Mouse (Mus musculus) liver, embryonic 11.5 days (tissue): ENCODE measurements at regions not wholly inside any gene's neighbourhood (a gene's known extent, or its start where the extent isn't known, plus 50 kb on each side); places are given as distances from the start of the nearest gene placed in this dataset.

Experiments used
- ATAC-seq: fragments of 200-750 bp; cut with Nextera tagmentation; replicated peaks from 2 replicates; pipeline ENCODE4 v1.8.0; 2017; ENCODE audit warnings: moderate number of reproducible peaks, mild to moderate bottlenecking, moderate TSS enrichment, moderate library complexity; ENCODE audit not compliant: low FRiP score
- DNase-seq: peaks from one replicate; pipeline ENCODE4 v3.0.0-alpha.2; 2017; ENCODE audit warnings: low spot score
- H3K27ac ChIP-seq: fragments of 300-500 bp; sonication (generic); 2 replicates; pipeline ENCODE4 v1.5.1; 2014; ENCODE audit warnings: mild to moderate bottlenecking, low read depth, low read length, control low read depth
- H3K27me3 ChIP-seq: fragments of 300-500 bp; sonication (generic); replicated peaks from 2 replicates; pipeline ENCODE4 v1.6.1; 2014; ENCODE audit warnings: low read length, mixed read lengths; ENCODE audit not compliant: control insufficient read depth, insufficient read depth
- H3K36me3 ChIP-seq: fragments of 300-500 bp; sonication (generic); 2 replicates; pipeline ENCODE4 v1.6.1; 2014; ENCODE audit warnings: mild to moderate bottlenecking, low read length, moderate library complexity, mixed read lengths; ENCODE audit not compliant: control insufficient read depth, insufficient read depth
- H3K4me1 ChIP-seq: fragments of 300-500 bp; sonication (generic); replicated peaks from 2 replicates; pipeline ENCODE4 v1.6.1; 2014; ENCODE audit warnings: low read length, mixed read lengths; ENCODE audit not compliant: control insufficient read depth, insufficient read depth
- H3K4me2 ChIP-seq: fragments of 300-500 bp; sonication (generic); 2 replicates; pipeline ENCODE4 v1.6.1; 2014; ENCODE audit warnings: mild to moderate bottlenecking, control low read depth, moderate library complexity
- H3K4me3 ChIP-seq: fragments of 300-500 bp; sonication (generic); 2 replicates; pipeline ENCODE4 v1.5.1; 2014; ENCODE audit warnings: low read depth, low read length, control low read depth
- H3K9ac ChIP-seq: fragments of 300-500 bp; sonication (generic); 2 replicates; pipeline ENCODE4 v1.6.1; 2014; ENCODE audit warnings: low read depth, low read length, control low read depth
- H3K9me3 ChIP-seq: fragments of 300-500 bp; sonication (generic); 2 replicates; pipeline ENCODE4 v1.6.1; 2016; ENCODE audit warnings: low read length, inconsistent platforms, mixed read lengths; ENCODE audit not compliant: control insufficient read depth
- WGBS: fragments of 180-500 bp; shearing (Covaris S2); extraction: QIAGEN DNeasy Blood & Tissue Kit; methylation state at CpG from one replicate; pipeline ENCODE4 v1.1.7; 2014; 5-methylcytosine and 5-hydroxymethylcytosine counted together

DNA sequence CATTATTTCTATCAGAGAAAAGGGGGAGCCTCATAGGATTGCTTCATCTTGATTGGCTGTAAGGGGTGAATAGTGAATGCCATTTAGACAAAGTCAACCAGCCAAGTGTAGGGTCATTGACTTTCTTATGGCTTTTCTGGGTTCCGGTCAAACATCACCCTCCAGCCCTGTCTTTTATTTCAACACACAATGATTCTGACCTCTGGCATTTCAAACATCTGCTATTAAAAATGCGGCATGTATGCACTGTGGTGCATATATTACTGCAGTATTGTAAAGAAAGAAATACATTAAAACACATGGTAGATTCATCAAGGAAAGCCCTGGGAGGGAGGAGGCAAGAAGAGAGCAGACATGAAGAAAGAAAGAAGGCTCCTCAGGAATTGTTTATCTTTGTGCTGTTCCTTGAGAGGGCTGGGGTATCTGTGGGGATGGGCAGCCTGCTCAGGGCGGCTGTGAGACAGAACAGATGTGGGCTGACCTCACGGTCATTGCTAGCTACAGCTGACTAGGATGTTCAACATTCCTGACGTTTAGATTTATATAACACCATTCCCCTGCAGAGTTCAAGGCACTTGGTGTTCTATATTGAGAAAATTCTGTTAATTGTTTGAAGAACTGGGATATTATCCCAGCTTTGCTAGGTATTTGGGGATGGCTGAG is 303.5 kb upstream of the Ppp2r3a start:
- WGBS: 56% methylated on average over 5 of the region's 5 CpGs
- ATAC-seq (no peak), DNase-seq (no peak)

DNA sequence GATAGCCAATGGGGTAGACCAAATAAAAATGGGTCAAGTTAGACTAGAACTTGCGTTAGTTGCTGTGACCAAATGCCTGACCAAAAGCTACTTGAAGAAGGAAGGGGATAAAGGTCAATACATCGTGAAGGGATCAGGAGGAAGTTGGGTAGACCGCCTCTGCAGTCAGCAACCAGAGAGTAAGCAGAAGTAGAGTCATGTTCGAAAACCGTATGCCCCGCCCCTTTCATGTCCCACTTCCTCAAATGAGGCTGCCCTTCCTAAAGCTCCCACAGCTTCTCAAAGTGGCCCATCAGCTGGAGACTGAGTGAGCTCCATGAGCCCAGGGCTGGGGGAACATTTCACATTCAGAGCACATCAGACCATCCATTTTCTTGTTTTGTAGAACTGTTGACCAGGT is 301.2 kb upstream of the Ppp2r3a start:
- no peaks in the 10 kb centered on the region for H3K9me3 ChIP-seq
- no peak overlapping the region for H3K27ac ChIP-seq
- WGBS: 54% methylated on average over 6 of the region's 6 CpGs
- H3K4me3 ChIP-seq: no peak overlapping the region
- no peak overlapping the region for H3K9ac ChIP-seq
- no peaks in the 10 kb centered on the region for H3K36me3 ChIP-seq
- H3K4me1 ChIP-seq: no peaks in the 10 kb centered on the region
- H3K4me2 ChIP-seq: no peak overlapping the region
- ATAC-seq (no peak), DNase-seq (no peak)
- no peaks in the 10 kb centered on the region for H3K27me3 ChIP-seq

More for the DNA sequence above, 303.5 kb upstream of the Ppp2r3a start:
- Histone ChIP-seq H3K36me3 (no peaks in the 10 kb centered on the region), H3K27me3 (no peaks in the 10 kb centered on the region), H3K27ac (no peak overlapping the region), H3K4me1 (no peaks in the 10 kb centered on the region), H3K9ac (no peak overlapping the region), H3K4me2 (no peak overlapping the region), H3K9me3 (no peaks in the 10 kb centered on the region), H3K4me3 (no peak overlapping the region)

GRCm38 (mm10) chr9:101551256-101551655 is 299.7 kb upstream of the Ppp2r3a start:
- no peak for ATAC-seq
- no peak overlapping the region for H3K4me2 ChIP-seq
- 54% methylated on average over 3 of the region's 3 CpGs for WGBS
- no peak overlapping the region for H3K27ac ChIP-seq
- no peaks in the 10 kb centered on the region for H3K4me1 ChIP-seq
- H3K36me3 ChIP-seq: no peaks in the 10 kb centered on the region
- no peak for DNase-seq
- H3K9me3 ChIP-seq: no peaks in the 10 kb centered on the region
- H3K4me3 ChIP-seq: no peak overlapping the region
- H3K9ac ChIP-seq: no peak overlapping the region
- no peaks in the 10 kb centered on the region for H3K27me3 ChIP-seq

GRCm38 (mm10) chr9:101546213-101546832 is 294.7 kb upstream of the Ppp2r3a start:
- H3K36me3 ChIP-seq: no peaks in the 10 kb centered on the region
- no peak overlapping the region for H3K4me3 ChIP-seq
- no peaks in the 10 kb centered on the region for H3K9me3 ChIP-seq
- no peak for ATAC-seq
- no peak overlapping the region for H3K27ac ChIP-seq
- 58% methylated on average over 10 of the region's 10 CpGs for WGBS
- DNase-seq: no peak
- no peaks in the 10 kb centered on the region for H3K27me3 ChIP-seq
- no peak overlapping the region for H3K9ac ChIP-seq
- no peak overlapping the region for H3K4me2 ChIP-seq
- H3K4me1 ChIP-seq: no peaks in the 10 kb centered on the region

DNA sequence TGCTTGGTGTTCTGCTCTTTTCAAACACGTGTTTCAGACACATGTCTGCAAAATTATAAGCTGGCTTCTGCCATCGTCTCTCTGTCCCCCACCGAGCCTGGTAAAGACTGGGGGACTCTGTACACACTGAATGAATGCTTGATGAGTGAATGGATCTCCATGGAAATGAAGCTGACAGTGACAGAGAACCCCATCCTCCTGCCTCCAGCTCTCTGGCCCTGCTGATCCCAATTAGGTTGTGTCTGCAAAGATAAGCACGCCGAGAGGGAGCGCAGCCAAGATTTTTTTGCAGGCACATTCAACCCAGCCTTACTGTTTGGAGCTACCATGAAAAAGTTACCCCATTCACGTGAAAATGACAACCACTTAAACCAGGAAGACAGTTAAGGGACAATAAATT is 266.5 kb upstream of the Ppp2r3a start:
- WGBS: 62% methylated on average over 7 of the region's 7 CpGs
- no peak for ATAC-seq
- Histone ChIP-seq H3K9ac (no peak overlapping the region), H3K27ac (no peak overlapping the region), H3K4me3 (no peak overlapping the region), H3K36me3 (no peaks in the 10 kb centered on the region), H3K27me3 (no peaks in the 10 kb centered on the region), H3K4me1 (no peaks in the 10 kb centered on the region), H3K4me2 (no peak overlapping the region), H3K9me3 (no peaks in the 10 kb centered on the region)
- no peak for DNase-seq

- ATAC-seq (no peak), DNase-seq (no peak)
- Histone ChIP-seq H3K9me3 (no peaks in the 10 kb centered on the region), H3K27me3 (no peaks in the 10 kb centered on the region), H3K4me2 (no peak overlapping the region), H3K9ac (no peak overlapping the region), H3K4me3 (no peak overlapping the region), H3K27ac (no peak overlapping the region), H3K4me1 (no peaks in the 10 kb centered on the region), H3K36me3 (no peaks in the 10 kb centered on the region)
- 78% methylated on average over 3 of the region's 3 CpGs for WGBS
These were observed 259.2 kb upstream of the Ppp2r3a start for GRCm38 (mm10) chr9:101510807-101511206.

- Histone ChIP-seq H3K9me3 (no peaks in the 10 kb centered on the region), H3K27me3 (no peaks in the 10 kb centered on the region), H3K4me3 (no peak overlapping the region), H3K4me1 (no peaks in the 10 kb centered on the region), H3K27ac (no peak overlapping the region), H3K9ac (no peak overlapping the region), H3K36me3 (no peaks in the 10 kb centered on the region), H3K4me2 (no peak overlapping the region)
- WGBS: 83% methylated on average over 9 of the region's 9 CpGs
- ATAC-seq: no peak
- no peak for DNase-seq
These were observed 257.6 kb upstream of the Ppp2r3a start for GRCm38 (mm10) chr9:101509196-101509595.

DNA sequence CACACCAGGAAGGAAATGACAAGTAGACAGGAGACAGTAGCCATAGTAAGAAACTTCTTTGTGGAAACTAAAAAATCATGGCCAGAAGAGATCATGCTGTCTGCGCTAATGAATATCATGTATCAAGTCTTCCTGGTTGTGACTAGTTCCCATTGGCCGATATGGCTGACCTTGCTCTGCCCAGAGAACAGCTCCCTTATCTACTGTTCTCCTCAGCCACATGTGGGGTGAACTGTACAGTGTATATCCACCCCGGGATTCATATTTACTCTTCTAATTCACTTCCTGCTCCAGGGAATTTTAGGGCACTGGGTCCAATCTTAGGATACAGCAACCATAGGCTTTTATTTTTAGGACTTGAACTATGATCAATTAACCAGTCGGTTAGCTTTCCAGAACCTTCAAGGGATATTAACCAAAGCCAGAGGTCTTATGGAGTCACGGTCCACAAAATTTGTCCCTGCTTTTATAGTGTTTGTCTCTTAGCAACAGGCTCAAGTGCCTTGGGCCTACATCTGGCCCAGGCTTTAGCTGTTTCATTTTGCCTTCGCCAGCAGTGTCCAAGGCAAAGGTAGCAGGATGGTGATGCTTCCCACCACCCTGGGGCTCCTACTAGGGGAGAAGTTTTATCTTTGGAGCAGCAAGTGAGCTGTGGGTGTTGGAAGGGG is 255.6 kb upstream of the Ppp2r3a start:
- Histone ChIP-seq H3K9ac (no peak overlapping the region), H3K36me3 (no peaks in the 10 kb centered on the region), H3K27ac (no peak overlapping the region), H3K4me2 (no peak overlapping the region), H3K9me3 (no peaks in the 10 kb centered on the region), H3K27me3 (no peaks in the 10 kb centered on the region), H3K4me3 (no peak overlapping the region), H3K4me1 (no peaks in the 10 kb centered on the region)
- WGBS: 72% methylated on average over 6 of the region's 6 CpGs
- DNase-seq: no peak
- no peak for ATAC-seq
